Mouse (Mus musculus) ovary, postnatal 10 days (tissue): ENCODE results near the gene Pnpla1.

Experiments
- DNase-seq: peaks from one replicate; pipeline ENCODE4 v3.0.0; 2022; ENCODE audit warnings: low spot score

The Pnpla1 gene

DNA sequence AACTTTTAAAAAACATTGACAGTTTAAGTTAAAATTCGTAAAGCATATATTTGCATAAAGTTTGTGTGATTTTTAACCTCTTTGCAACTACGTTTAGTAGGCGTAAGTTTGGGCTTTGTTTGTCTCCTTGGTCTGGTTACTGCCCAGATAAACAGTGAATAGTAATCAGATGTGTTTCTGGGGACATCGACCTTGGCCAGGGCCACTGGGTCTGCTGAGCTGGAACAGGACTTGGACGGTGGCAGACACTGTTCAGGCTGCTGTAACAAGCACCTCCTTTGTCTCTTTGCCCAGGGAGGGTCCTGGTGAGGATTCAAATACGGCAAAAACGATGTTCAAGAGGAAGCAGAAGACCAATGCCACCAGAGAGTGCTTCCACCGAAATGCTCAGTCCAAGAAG is 27.0 kb downstream of the Pnpla1 start:
- no peak for DNase-seq

DNA sequence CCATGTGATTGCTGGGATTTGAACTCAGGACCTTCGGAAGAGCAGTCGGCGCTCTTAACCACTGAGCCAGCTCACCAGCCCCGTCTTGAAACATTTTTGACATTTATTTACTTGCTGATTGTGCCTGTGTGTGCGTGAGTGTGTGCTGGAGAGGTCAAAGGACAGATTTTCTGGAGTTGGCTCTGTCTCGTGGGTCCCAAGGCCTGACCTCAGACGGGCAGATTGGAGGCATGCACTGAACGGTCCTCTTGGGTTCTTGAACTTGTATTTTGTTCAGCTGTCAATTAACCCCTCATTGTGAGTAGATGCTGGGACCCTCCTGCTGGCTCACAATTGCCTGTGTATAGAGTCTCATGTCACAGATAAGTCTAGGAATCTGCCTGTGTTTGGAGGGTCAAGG is 28.1 kb downstream of the Pnpla1 start:
- no peak for DNase-seq

DNA sequence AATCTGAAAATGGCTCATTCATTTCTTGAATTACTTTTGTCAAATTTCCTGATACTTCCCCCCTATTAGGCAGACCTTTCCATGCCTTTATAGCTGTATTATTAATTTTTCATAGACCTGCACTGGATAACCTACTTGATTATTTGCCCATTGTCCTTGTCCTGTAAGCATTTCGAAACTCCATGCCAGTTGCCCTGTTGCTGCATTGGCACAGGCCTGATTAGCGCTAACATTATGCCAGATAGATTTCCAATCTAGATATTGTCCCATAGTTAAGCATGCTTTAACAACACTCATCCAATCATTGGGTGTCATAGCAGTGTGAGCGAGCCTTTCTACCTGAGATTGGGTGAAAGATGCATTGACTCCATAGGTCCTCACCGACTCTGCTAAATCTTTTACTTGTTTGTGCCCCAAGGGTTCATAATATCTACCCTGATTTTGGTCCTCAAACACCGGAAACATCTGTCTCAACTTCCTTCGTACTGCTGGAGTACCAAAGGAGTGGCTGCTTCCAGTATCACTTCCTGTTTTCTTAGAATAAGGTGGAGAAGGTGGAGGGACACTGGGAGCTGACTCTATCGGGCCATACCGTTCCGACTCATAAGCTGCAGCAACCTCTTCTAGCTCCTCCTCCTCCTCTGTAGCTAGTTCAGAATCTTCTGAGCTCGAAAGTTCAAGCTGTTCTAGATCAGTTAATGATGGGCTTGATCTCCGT is 36.0 kb downstream of the Pnpla1 start:
- DNase-seq = no peak

DNA sequence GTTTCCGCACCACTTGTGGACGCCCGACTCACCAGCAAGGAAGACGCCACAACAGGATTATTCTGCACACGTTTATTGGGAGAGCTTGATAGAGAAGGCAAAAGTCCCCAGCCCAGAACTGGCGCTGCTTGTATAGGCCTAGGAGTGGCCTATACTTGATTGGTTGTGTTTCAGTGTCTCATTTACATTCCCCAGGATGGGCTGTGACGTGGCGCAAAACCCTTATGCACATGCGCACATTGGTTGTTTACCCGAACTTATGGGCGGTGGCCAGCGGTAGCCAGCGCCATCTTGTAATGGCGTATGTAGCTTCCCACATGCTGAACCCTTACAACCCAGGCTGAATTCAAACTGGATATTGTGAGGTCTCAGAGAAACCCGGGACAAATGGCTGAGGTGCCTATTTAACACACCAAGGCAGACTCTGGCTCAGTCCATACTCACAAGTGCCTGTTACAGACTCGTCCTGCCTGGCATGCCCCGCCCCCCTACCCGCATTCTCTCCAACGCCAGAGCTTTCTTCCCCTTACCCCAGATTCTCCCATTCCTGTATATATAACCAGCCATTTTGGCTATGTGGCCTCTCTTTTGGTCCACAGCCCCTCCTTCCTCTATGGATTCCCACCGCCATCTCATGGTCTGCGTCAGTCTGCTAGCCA is 37.1 kb downstream of the Pnpla1 start:
- DNase-seq = no peak

DNA sequence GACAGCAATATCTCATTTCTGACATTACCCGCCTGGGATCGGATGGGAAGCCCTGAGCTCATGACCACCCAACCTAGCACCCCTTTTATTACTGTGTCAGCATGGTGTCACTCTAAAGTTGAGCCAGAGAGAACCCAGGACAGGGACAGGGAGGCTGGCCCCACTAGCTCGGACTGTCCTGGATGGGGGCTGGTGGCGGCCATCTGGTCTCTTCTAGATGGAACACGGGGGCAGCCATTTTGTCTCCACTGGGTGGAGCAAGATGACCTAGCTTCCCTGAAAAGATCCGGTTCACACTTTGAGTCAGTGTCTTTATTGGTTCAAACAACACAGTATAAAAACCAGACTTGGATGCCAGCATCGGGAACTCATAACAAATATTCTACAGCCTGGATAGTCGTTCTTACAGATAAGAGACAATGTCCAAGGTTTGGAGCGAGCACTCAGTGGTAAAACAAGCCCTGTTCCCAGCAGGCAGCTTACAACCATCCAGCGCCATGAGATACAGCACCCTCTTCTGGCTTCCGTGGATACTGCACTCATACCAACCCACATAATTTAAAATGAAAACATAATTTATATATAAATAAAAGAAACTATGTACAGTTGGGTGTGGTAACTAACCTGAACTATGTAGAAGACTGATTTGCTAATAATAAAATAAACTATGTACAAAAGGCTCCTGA is 38.0 kb downstream of the Pnpla1 start:
- no peak for DNase-seq

DNA sequence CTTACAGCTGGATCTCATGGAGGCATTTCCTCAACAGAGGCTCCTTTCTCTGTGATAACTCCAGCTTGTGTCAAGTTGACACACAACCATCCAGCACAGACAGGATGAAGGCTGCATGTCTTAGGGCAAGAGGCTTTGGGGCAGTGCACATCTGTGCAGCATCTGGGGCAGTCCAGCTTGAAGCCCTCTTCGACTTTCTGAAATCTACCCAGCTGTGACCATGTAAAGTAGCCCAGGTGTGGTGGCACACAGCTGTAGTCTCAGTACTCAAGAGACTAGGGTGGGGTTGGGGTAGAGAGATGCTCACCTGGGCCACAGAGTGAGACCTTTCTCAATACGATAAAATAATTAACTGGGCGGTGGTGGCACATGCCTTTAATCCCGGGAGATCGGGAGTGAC is 39.6 kb downstream of the Pnpla1 start:
- DNase-seq = no peak

DNA sequence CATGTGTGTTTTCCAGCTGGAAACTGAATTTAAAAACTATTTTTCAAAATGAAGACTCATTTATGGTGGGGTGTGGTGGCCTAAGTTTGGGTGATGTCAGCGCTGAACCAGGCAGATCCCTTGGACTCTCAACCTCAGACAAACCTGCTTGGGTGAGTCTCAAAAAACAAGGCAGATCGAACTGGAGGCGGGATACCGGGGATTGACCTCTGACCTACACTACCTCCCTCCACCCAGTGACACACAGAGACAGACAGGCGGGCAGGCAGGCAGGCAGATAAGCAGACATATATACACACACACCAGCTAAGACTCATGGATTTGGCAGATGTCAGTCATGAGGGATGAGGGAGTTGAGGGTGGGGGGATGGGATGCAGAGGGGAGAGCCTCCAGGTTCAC is 40.0 kb downstream of the Pnpla1 start:
- no peak for DNase-seq

DNA sequence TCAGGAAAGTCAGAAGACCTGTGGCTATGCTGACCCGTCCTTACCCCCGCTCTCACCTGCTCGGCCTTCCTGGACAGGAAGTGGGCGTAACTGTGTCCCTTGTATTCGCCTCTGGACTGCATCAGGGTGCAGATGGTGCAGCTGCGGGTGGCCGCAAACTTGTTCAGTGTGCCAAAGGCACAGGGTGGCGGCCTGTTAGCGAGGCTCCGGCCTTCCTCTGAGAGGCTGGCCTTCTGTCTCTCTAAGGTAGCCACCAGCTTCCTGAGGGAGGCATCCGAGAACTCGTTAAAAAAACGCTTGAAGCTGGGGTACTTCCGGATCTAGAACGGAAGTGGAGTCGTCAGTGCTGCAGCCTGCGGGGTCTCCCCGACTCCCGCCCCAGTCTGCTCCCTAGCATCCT is 41.2 kb downstream of the Pnpla1 start:
- DNase-seq = no peak

DNA sequence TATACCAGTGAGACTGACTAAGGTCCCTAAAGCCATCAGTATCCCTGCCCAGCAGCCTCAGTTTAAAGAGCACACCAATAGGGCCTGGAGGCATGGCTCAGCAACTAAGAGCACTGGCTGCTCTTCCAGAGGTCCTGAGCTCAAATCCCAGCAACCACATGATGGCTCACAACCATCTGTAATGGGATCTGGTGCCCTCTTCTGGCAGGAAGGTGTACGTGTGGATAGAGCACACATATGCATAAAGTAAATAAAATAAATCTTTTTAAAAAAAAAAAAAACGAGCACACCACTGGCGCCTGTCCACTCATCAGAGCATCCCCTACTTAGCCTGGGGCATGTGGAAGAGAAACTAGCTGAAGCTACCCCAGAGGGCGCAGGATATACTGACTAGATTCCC is 43.3 kb downstream of the Pnpla1 start:
- DNase-seq = no peak

DNA sequence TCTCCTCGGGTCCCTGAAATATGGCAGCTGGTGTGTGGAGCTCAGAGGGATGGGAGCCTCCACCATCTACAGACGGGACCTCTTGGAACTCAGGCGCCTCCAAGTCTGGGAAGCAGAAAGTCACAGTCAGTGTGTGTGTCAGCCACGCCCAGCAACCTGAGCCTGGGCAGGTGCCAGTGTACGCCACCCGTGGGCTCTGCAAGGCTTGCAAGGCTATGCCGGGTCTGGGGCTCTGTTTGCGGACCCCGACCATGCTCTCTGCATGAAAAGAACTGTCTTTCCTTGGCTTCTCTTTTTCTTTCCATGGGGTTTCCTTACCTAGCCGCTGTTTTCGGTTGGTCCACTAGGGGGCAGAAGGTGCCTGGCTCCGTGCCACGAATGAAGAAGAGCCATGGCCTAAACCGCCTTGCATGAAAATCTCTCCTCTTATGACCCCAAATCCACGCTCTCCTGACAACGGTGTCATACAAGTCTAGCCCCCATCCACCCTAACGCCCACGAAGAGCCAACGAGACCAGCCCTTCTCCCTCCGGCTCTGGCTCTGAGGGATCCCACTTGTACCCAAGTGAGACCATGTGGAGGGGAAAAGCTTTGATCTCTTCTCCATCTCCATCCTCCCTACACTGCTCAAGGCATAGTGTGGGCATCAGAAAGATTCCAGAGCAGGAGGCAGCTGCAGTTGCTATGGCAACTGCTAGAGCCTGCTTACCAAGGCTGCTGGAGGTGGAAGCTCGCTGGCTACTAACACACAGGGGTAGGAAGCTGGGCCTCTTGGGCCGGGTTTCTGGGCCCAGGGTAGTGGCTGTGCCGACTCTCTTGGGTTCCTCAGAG is 46.5 kb downstream of the Pnpla1 start:
- peak; percentile 44 for DNase-seq

DNA sequence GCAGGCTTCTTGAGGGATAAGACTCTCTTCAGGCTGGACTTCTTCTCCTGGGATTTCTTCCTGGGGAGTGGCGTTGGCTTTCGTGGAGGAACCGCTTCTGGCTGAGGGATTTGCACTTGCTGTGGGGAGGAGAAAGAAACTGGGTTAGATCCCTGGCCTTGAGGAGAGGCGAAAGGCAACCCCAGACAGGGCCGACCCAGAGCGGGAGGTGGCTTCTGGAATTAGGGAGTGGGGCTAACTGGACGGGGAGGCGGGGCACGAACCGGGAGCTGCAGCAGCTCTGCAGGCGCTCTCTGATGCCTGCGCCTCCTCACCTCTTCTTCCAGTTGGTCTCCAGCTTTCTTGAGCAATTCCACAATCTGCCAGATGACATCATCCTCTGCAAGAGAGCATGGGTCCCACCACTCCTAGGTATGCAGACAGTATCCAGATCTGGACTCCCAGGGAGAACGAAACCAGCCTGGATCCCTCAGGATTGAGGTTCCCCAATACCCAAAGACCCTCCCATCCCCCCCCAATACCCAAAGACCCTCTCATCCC is 47.2 kb downstream of the Pnpla1 start:
- DNase-seq = no peak

DNA sequence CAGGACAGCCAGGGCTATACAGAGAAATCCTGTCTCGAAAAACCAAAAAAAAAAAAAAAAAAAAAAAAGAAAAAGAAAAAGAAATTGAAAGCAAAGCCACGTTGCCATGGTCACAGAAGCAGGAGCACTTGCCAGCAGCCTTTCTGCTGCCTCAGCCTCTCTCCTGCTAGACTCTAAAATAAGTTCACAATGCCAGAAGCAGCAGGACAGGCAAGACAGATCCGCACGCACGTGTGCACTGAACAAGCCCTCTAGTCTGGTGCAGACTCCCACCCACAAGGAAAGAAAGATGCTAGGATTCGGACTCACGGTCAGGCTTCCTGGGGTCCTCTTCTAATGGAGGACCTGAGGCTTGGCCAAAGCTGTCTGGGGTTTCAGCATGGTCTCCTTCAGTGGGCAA is 49.7 kb downstream of the Pnpla1 start:
- DNase-seq = no peak

DNA sequence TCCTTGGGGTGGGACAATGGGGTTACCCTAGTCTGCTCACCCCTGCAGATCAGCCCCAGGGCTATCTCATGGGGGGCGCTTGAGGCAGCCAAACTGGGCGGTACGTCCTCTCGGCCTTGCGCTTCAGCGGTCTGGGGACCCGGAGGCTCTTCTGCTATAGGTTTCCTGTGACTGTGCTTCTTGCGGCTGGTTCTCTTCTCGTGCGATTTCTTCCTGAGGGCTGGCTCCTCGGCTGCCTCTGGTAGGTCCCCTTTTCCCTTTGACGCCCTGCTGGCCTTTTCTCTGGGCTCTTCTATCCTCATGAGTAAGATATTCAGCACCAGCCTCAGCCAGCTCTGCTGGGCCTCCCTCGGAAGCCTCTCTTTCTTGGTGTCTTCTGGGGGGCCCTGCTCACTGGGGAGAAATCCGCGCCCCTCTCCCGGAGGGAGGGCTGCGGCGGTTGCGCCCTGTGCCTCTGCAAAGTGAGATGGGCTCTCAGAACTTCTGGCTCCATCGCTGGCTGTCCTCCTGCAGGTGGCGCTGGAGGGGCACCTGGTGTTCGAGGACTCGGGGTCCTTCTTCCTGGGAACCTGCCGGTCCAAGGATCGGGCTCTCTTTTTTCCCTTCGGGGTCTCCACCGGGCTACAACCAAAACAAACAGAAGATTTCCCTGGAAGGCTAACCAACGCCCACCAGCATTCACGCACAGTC is 51.2 kb downstream of the Pnpla1 start:
- no peak for DNase-seq

DNA sequence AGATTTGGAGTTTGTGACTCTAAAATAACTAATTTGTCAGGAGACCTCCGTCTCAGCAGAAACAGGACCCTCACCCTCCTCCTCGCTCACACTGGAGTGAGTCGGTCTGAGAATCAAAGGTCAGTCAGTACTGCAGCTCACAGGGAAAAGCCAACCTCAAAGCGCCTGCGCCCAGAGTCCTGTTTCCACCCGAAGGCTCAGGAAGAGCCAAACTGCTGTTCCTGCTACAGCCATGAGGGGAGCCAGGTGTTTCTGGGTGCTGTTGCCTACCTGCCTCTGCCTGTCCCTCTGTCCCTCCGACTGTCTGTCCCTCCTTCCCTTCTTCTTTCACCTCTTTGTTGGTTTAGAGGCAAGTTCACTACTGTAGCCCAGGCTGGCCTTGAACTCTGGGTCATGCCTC is 51.9 kb downstream of the Pnpla1 start:
- no peak for DNase-seq

DNA sequence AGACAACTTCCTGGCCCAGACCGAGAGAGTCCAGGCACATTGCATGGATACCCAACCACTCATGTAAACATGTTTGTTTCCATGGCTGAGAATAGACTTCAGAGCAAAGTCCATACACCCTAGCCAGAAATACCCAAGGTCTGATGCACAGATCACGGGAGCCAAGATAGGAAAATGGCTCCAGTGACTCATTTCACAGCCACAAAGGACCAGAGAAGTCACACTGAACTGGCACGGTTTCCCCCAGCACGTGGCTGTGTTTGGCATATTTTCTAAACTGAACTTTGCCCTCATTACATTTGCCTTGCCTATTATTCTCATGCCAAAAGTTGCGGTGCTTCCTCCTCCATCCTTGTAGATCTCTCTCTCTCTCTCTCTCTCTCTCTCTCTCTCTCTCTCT is 55.0 kb downstream of the Pnpla1 start:
- DNase-seq = no peak

DNA sequence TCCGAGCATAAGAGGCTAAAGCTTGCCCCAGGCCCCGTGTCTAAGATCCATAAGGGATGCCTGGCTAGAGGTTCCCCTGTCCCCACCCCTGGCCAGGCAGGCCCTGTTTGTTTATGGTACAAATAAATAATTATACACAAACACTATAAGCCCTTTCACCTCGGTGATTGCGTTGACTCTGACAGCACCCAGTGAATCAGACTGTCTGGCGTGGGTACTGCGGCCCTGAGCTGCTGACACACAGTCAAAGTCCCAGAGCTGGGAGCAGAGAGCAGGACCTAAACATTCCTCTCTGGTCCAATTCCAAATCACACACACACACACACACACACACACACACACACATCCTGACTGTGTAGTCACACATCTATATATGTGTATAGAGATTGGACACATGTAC is 55.7 kb downstream of the Pnpla1 start:
- no peak for DNase-seq

DNA sequence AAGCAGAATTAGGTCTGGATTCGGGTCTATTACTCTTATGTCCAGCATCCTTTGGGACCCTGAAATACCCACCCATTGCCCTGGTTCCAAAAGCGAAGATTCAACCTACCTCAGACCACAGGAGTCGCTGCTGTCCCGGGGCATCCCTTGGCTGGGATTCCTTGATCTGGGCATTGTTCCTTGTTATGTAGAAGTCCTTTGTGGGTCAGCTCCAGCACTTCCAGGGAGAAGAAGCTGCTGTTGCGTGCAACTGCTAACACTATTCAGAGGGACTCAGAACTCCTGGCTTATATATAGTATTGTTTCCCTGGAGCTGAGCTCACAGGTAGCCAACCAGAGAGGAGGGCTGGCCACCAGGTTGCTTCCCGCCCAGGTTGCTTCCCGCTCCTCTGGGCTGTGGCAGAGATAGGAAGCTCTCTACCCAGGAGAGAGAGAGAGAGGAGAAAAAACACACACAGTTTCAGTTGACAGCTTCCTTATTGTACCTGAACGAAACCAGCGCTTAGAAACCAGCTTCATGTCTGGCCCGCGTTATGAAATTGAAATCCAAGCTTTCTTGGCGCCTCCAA is 56.9 kb downstream of the Pnpla1 start, which contains the start of gene 4930539E08Rik:
Gene 4930539E08Rik, minus strand, starts transcription at position 265 of the 569 bp plus-strand sequence.
- no peak for DNase-seq

DNA sequence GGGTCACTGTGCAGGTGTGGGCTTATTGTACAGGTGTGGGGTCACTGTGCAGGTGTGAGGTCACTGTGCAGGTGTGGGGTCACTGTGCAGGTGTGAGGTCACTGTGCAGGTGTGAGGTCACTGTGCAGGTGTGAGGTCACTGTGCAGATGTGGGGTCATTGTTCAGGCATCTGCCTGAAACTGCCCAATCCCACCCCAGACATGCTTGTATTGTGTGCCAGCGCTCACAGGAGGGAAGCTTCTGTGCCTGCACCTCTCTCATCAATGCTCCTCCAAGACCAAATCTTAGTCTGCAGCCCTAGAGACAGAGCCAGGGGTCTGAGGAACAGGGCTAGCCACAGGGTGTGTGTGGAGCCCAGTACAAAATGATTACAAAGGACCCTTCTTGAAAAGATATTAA is 58.3 kb downstream of the Pnpla1 start:
- DNase-seq = no peak

DNA sequence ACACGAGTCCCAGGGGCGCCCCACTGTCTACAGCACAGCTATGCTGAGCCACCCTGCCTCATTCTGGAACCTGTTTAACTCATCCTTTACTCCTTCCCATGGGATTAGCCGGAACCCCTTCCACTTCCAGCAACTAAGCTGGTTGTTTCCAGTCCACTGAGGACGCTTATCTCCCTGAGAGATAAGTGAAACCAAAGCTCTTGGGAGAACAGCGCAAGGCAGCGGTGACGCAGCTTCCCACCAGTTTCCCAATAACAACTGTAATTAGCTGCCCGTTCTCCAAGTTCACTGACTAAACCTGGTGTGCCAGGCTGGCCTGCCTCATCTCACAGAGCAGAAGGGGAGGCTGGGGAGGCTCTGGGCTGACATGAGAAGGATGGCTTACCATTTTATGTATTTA is 62.9 kb downstream of the Pnpla1 start:
- DNase-seq = no peak

DNA sequence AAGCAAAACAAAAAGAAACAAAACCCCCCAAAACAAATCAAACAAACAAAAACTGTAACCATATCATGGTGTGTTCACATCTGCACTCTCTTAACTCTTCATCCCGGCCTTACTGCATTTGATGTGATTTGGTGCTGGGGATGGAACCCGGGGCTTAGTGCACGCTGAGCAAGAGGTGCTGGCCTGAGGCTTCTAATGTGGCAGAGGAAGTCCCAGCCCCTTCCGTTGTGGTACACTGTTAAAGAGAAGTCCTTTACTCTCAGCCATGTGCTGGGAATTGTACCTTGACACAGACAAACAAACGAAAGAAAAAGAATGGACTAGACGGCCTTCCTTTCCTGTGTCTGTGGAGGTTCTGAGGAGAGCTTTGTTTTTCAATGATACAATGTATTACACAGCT is 63.9 kb downstream of the Pnpla1 start:
- no peak for DNase-seq

DNA sequence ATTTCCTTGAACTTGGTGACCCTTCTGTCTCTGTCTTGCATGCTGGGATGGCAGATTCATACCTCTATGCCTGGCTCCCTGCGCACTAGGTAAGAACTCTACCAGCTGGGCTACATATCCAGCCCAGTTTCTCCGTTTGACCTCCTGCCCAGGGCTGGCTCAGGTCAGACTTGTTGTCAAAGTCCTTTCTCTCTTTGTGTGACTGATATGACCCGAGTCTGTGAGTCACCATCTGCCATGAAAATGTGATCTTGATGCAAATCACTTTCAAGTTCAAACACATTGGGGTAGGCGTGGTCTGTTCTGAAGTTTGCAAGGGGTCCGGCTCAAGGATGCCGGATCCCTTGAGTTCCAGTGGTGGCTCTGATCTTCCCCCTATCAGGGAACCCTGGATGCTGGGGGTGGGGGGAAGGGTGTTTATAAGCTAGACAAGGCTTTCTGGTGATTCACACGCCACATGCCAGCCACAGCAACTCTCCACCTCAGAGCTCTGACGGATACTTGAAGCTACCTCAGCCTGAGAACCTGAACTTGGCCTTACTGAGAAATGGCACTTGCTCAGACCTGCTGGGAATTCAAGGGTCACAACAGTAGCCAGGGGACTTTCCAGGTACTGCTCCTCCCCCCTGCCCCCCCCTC is 66.9 kb downstream of the Pnpla1 start:
- DNase-seq = no peak
